Mouse (Mus musculus) ES-Bruce4 (cell line): ENCODE measurements around the gene Adgb. TPM values are rescaled to one million over a fixed set of nuclear protein-coding genes. Genes with fewer than 3 reads are reported as not detected.

Source experiments
- H3K27ac ChIP-seq: 2 replicates; pipeline ENCODE4 v1.5.1; 2012; ENCODE audit warnings: low read length, inconsistent platforms; ENCODE audit not compliant: insufficient read depth
- H3K27me3 ChIP-seq: 2 replicates; pipeline ENCODE4 v1.6.1; 2012; ENCODE audit warnings: mild to moderate bottlenecking, low read length, inconsistent platforms; ENCODE audit not compliant: control insufficient read depth, poor library complexity, insufficient read depth, severe bottlenecking
- H3K36me3 ChIP-seq: 2 replicates; pipeline ENCODE4 v1.6.1; 2012; ENCODE audit warnings: inconsistent platforms, mild to moderate bottlenecking, low read length, moderate library complexity; ENCODE audit not compliant: control insufficient read depth, poor library complexity, insufficient read depth, severe bottlenecking
- H3K4me1 ChIP-seq: one replicate; pipeline ENCODE4 v1.8.1; 2011; ENCODE audit warnings: low read length; ENCODE audit not compliant: control insufficient read depth, insufficient read depth
- H3K4me3 ChIP-seq: 2 replicates; pipeline ENCODE4 v1.5.1; 2011; ENCODE audit warnings: low read depth, mild to moderate bottlenecking, low read length
- H3K9ac ChIP-seq: 2 replicates; pipeline ENCODE4 v1.6.1; 2012; ENCODE audit warnings: low read depth, mild to moderate bottlenecking, inconsistent platforms; ENCODE audit not compliant: poor library complexity, severe bottlenecking
- H3K9me3 ChIP-seq: replicated peaks from 2 replicates; pipeline ENCODE4 v1.6.1; 2012; ENCODE audit warnings: mild to moderate bottlenecking, low read length, inconsistent platforms; ENCODE audit not compliant: control insufficient read depth, poor library complexity, insufficient read depth, severe bottlenecking
- CTCF ChIP-seq: IDR thresholded peaks from one replicate; pipeline ENCODE4 v1.8.1; 2011; ENCODE audit warnings: low read depth, low read length
- EP300 ChIP-seq: IDR thresholded peaks from 2 replicates; pipeline ENCODE4 v1.6.1; 2011; ENCODE audit warnings: low read depth, low read length; ENCODE audit not compliant: insufficient read depth
- POLR2A ChIP-seq: IDR thresholded peaks from one replicate; pipeline ENCODE4 v1.8.1; 2011; ENCODE audit warnings: low read length; ENCODE audit not compliant: insufficient read depth
- polyA plus RNA-seq: library from polyadenylated mRNA; stranded (reverse); fragments of >200 nt; gene quantifications from 2 replicates; pipeline ENCODE4 v1.2.4, GENCODE M21; 2011; ENCODE audit warnings: low read depth; ENCODE audit not compliant: missing spikeins, insufficient read depth, insufficient read length

Adgb gene
- polyA plus RNA-seq, 1 experiment = not detected

DNA sequence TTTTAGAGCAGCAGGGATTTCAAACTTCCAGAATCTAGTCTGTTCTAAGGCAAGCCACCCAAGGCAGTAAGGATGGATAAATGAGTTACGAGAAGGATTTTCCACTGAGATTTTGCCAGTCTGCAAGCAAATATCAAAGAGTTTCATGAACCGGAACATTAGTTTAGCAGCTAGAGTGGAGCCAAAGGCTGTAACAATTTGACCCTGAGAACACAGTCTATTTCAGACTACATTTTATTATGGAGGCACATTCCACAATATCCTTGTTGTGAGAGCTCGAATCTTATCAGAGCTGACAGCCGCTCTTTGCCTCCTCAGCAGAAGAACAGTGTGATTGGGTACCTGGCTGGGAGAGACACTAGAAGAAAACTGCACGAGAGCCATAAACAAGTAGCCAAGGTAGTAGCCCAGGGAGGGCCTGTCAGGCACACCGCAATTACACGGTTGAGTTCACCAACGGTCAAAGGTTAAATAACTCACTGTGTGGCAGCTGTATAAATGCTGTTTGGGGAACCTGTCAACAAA is 171.1 kb downstream of the Adgb start:
- no peaks in the 10 kb centered on the region for H3K36me3 ChIP-seq
- no peak for TF ChIP-seq EP300
- no peak for TF ChIP-seq POLR2A
- TF ChIP-seq CTCF = no peak
- H3K4me3 ChIP-seq = no peak overlapping the region
- no peaks in the 10 kb centered on the region for H3K4me1 ChIP-seq
- H3K27me3 ChIP-seq = no peaks in the 10 kb centered on the region
- no peak overlapping the region for H3K9ac ChIP-seq
- no peak overlapping the region for H3K27ac ChIP-seq
- H3K9me3 ChIP-seq = no peaks in the 10 kb centered on the region

DNA sequence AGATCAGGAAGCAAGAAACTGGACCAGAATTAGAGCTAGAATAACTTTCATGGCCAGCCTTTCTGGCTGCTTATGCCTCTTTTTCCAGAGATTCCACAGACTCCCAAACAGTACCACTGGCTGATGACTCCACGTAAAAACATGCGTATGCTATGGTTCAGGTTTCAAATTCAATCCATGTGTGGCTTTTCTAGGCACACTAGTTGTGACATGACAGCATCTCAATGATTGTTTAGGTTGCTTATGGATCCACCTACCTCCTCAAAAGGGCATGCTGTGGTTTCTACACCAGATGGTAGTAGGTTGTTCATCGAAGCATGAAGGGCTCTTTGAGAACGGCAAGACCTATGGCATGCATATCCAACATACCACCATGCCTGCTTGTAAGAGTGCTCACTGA is 172.1 kb downstream of the Adgb start:
- TF ChIP-seq EP300 (no peak), POLR2A (no peak), CTCF (no peak)
- H3K36me3 ChIP-seq = no peaks in the 10 kb centered on the region
- no peak overlapping the region for H3K27ac ChIP-seq
- no peaks in the 10 kb centered on the region for H3K9me3 ChIP-seq
- H3K9ac ChIP-seq = no peak overlapping the region
- no peaks in the 10 kb centered on the region for H3K27me3 ChIP-seq
- H3K4me1 ChIP-seq = no peaks in the 10 kb centered on the region
- no peak overlapping the region for H3K4me3 ChIP-seq

DNA sequence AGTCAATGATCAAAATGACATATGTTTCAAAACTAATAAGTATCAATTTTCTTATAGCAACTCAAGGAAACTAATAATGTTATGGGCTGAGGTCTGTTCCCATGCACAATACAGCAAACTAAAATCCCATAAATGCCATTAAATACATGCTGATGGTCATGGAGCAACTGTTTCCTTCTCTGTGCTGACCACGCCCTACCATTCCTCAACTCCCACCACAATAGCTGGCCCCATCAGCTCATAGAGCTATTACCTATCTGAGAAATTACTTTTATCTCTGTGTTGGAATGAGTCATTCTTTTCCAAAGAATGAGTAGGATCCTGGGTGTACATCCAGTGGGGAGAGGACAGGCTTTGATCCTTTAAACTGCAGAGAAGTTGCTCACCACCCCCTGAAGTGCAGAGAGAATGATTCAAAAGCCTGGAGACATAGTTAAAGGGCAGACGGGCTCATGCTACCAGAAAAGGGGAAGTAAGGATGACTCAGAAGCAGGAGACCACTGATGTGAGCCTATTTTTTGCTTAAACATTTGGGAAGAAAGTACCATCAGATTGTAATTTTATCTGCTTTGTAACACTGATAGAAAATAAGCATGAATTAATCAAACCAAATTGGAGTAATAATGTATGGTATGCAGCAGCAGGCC is 184.8 kb downstream of the Adgb start:
- no peaks in the 10 kb centered on the region for H3K36me3 ChIP-seq
- no peaks in the 10 kb centered on the region for H3K9me3 ChIP-seq
- no peaks in the 10 kb centered on the region for H3K27me3 ChIP-seq
- H3K9ac ChIP-seq = no peak overlapping the region
- no peaks in the 10 kb centered on the region for H3K4me1 ChIP-seq
- H3K27ac ChIP-seq = no peak overlapping the region
- no peak for TF ChIP-seq POLR2A
- no peak for TF ChIP-seq EP300
- TF ChIP-seq CTCF = no peak
- H3K4me3 ChIP-seq = no peak overlapping the region

Other genes with a start within 250 kb of the Adgb start
- 1.9 and 2.5 TPM in 2 replicates for gene Rab32, start 85.9 kb upstream of the Adgb start, polyA plus RNA-seq
- not detected in 2 replicates for gene Gm10944, start 209.0 kb upstream of the Adgb start, polyA plus RNA-seq